Mouse (Mus musculus): ENCODE results near the gene Anapc2. TPM values are rescaled to one million over a fixed set of nuclear protein-coding genes. Genes with fewer than 3 reads are reported as not detected.

Anapc2 gene
- polyA plus RNA-seq (2014; fragmentation: Nextera tagmentation; extraction: Ambion mirVana) = 105 and 123 TPM in 2 replicates

DNA sequence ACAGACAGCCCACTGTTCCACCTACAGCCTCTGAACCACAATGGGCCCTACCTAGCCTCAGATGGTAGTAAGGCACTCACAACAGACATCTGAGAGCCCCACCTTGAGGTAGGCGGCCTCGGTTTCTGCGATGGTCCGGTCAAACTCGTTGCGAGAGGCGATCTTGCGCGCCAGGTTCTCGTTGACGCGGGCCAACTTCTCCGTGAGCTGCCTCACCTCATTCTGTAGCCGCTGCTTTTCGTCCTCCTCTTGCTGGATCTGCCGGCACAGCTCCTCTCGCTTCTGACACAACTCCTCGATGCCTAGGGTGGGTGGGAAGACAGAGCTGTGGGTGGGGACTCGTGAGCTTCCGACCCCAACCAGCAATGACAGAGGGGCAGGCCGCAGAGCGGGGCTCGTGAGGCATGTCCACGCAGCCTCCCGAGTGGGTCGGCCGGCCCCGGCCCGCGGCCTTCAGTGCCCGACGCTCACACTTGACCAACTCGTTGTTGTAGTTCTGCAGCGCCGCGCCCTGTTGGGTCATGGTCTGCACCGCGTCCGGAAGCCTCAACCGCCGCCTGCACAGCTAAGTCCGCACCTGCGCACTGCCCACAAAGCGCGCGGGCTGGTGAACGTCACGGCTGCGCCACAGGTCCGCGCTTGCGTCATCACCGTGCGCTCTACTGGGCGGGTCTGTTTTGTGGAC is at the start of gene Anapc2, which contains the start of gene Ssna1:
Gene Anapc2, plus strand, starts transcription at position 652 of the 685 bp plus-strand sequence.
Gene Ssna1, minus strand, starts transcription at position 612 of the 685 bp plus-strand sequence.
- ATAC-seq (peak; percentile 97), DNase-seq (ENCODE audit: low spot score) (peak; percentile 97)
- Histone ChIP-seq H3K4me2 (ENCODE audit: low read length) (peak within 1 kb of the TSS; percentile 97), H3K4me3 (ENCODE audit: low read depth, low read length) (peak within 1 kb of the TSS; percentile 88), H3K27me3 (replicated peaks; ENCODE audit: control insufficient read depth, insufficient read depth, low read length) (no peaks in the 10 kb centered on the region), H3K9me3 (replicated peaks; ENCODE audit: control insufficient read depth, low read length) (no peaks in the 10 kb centered on the region), H3K36me3 (ENCODE audit: control insufficient read depth, insufficient read depth, low read length) (peaks cover 66% of the 10 kb centered on the region), H3K4me1 (ENCODE audit: control insufficient read depth, insufficient read depth, low read length) (peaks cover 24% of the 10 kb centered on the region), H3K9ac (ENCODE audit: low read length) (peak within 1 kb of the TSS; percentile 84), H3K27ac (ENCODE audit: low read depth, low read length) (peak within 1 kb of the TSS; percentile 72; the same call in 1 of the 2 replicates)
- under 1% methylated on average over 53 of the region's 55 CpGs for whole genome bisulfite sequencing

DNA sequence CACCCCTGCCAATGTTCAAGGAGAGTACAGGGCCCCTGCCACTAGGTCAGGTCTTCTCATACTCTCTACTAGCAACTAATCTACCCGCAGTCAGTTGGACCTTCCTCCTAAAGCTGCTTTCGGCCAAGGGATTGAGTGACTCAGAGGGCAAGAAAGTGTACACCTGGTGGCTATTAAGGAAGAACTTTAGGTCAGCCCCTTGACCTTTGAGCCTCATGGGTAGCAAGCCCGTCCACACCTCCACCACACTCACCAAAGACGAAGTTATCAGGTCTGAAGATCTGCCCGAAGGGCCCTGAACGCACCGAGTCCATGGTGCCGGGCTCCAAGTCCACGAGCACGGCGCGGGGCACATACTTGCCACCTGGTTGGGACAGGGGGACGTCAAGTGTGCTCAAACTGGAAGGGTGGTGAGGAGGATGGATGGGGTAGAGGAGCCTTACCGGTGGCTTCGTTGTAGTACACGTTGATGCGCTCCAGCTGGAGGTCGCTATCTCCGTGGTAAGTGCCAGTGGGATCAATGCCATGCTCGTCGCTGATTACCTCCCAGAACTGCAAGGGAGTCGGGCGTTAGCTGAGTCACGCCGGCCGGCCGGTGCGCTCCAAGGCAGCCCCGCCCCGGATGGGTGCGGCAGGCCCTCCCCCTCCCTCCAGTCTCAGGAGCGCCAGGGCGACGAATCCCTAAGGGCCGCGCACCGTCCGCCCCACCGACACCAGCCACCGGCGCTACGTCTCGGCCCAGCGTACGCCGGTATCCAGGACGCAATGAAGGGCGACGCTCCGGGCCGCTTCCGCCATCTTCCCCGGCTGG is 48.4 kb upstream of the Anapc2 start:
- peak; percentile 33 for ATAC-seq
- Histone ChIP-seq H3K9me3 (replicated peaks; ENCODE audit: control insufficient read depth, low read length) (no peaks in the 10 kb centered on the region), H3K9ac (ENCODE audit: low read length) (peak overlapping the region; percentile 86), H3K27ac (ENCODE audit: low read depth, low read length) (peak overlapping the region; percentile 89), H3K36me3 (ENCODE audit: control insufficient read depth, insufficient read depth, low read length) (peaks cover 8% of the 10 kb centered on the region; the same call in 1 of the 2 replicates), H3K4me2 (ENCODE audit: low read length) (peak overlapping the region; percentile 92), H3K27me3 (replicated peaks; ENCODE audit: control insufficient read depth, insufficient read depth, low read length) (no peaks in the 10 kb centered on the region), H3K4me1 (ENCODE audit: control insufficient read depth, insufficient read depth, low read length) (peaks cover 12% of the 10 kb centered on the region), H3K4me3 (ENCODE audit: low read depth, low read length) (peak overlapping the region; percentile 89)
- peak; percentile 65 for DNase-seq (ENCODE audit: low spot score)
- WGBS = 4% methylated on average over 36 of the region's 53 CpGs

DNA sequence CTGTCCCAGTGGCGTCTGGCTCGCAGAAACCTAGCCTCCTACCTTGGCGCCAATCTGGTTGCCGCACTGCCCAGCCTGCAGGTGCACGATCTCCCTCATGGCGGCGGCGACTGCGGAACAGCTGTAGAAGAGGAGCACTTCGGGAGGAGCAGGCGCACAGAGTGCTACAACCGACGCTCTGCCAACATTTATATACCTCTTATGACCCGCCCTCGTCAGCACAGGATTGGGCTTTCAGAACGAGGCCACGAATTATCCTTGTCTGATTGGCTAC is 47.8 kb upstream of the Anapc2 start, which contains the start of gene Tubb4b:
Gene Tubb4b, minus strand, starts transcription at position 211 of the 274 bp plus-strand sequence.
- H3K9ac ChIP-seq (ENCODE audit: low read length) = peak within 1 kb of the TSS; percentile 86
- peak within 1 kb of the TSS; percentile 92 for H3K4me2 ChIP-seq (ENCODE audit: low read length)
- peaks cover 8% of the 10 kb centered on the region; the same call in 1 of the 2 replicates for H3K36me3 ChIP-seq (ENCODE audit: control insufficient read depth, insufficient read depth, low read length)
- H3K4me1 ChIP-seq (ENCODE audit: control insufficient read depth, insufficient read depth, low read length) = peaks cover 12% of the 10 kb centered on the region
- under 1% methylated on average over 17 of the region's 17 CpGs for WGBS
- no peak for ATAC-seq
- no peak for DNase-seq (ENCODE audit: low spot score)
- H3K27me3 ChIP-seq (replicated peaks; ENCODE audit: control insufficient read depth, insufficient read depth, low read length) = no peaks in the 10 kb centered on the region
- peak within 1 kb of the TSS; percentile 98 for H3K27ac ChIP-seq (ENCODE audit: low read depth, low read length)
- peak within 1 kb of the TSS; percentile 89 for H3K4me3 ChIP-seq (ENCODE audit: low read depth, low read length)
- H3K9me3 ChIP-seq (replicated peaks; ENCODE audit: control insufficient read depth, low read length) = no peaks in the 10 kb centered on the region

DNA sequence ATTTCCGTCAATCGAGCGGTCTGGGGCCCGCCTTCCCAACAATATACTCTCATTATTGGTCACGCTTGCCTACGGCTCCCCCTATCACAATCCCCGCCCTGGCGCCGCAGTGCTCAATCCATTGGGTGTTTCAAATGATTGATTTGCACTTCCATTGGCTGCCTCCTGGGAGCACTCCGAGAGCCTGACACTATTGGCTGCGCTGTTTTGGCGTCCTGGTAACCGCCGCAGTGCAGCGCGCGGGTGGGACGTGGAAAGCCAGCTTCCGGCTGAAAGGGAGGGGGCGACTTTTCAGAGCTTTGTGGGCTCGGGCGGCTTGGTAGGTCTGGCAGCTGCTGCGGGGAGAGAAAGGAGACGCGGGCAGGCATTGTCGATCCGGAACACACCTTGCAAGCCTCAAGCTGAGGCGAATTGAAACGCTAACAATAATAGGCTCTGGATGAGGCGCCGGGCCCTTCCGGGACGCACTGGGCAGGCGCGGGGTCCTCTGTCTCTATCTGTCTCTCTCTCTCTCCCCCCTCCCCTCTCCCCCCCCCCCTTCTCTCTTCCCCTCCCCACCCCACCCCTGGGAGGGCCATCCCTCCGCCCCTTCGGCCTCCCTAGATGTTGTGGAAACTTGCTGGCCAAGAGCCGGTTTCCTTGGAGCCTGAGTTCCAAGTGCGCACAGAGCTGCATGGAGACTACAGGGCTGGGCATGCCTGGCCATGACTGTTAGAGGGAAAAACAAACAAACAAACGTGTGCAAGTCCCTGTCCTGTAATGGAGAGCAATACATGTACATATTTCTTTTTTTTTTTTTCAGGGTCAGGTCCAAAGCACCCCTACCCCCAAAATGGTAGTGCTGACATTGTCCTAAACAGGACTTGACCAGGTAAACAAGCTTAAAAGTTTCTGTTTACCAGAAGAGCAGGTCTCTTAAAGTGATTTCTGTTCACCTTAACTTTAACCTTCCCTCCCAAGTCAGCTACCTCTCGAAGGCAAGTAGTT is 47.2 kb upstream of the Anapc2 start:
- Histone ChIP-seq H3K27me3 (replicated peaks; ENCODE audit: control insufficient read depth, insufficient read depth, low read length) (no peaks in the 10 kb centered on the region), H3K9ac (ENCODE audit: low read length) (peak overlapping the region; percentile 72), H3K4me1 (ENCODE audit: control insufficient read depth, insufficient read depth, low read length) (peaks cover 12% of the 10 kb centered on the region), H3K4me3 (ENCODE audit: low read depth, low read length) (peak overlapping the region; percentile 89), H3K27ac (ENCODE audit: low read depth, low read length) (peak overlapping the region; percentile 98), H3K4me2 (ENCODE audit: low read length) (peak overlapping the region; percentile 46), H3K9me3 (replicated peaks; ENCODE audit: control insufficient read depth, low read length) (no peaks in the 10 kb centered on the region), H3K36me3 (ENCODE audit: control insufficient read depth, insufficient read depth, low read length) (peaks cover 8% of the 10 kb centered on the region; the same call in 1 of the 2 replicates)
- 2% methylated on average over 40 of the region's 41 CpGs for WGBS
- DNase-seq (ENCODE audit: low spot score) (peak; percentile 100), ATAC-seq (peak; percentile 97)

DNA sequence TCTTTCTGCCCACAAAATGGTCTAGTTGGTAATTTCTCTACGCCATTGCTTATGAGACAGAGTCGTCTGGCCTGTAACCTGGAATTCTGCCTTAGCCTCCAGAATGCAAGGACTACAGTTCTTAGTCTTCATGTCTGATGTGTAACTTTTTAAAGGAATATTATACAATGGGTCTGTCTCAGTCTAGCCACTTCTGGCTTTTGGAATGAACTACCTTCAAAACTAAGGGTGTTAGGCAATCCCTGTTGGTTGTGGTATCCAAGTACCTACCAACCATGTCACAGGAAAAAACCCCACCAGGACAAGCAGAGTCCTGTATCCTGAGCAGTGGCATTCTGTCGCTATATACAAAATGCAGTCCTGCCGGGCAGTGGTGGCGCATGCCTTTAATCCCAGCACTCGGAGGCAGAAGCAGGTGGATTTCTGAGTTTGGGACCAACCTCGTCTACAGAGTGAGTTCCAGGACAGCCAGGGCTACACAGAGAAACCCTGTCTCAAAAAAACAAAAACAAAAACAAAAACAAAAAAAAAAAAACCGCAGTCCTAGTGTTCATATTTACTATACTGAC is 46.4 kb upstream of the Anapc2 start:
- no peak overlapping the region for H3K4me3 ChIP-seq (ENCODE audit: low read depth, low read length)
- H3K36me3 ChIP-seq (ENCODE audit: control insufficient read depth, insufficient read depth, low read length) = peaks cover 8% of the 10 kb centered on the region; the same call in 1 of the 2 replicates
- H3K4me2 ChIP-seq (ENCODE audit: low read length) = peak overlapping the region; percentile 46
- no peak overlapping the region for H3K9ac ChIP-seq (ENCODE audit: low read length)
- peaks cover 12% of the 10 kb centered on the region for H3K4me1 ChIP-seq (ENCODE audit: control insufficient read depth, insufficient read depth, low read length)
- ATAC-seq (no peak), DNase-seq (ENCODE audit: low spot score) (no peak)
- H3K9me3 ChIP-seq (replicated peaks; ENCODE audit: control insufficient read depth, low read length) = no peaks in the 10 kb centered on the region
- no peaks in the 10 kb centered on the region for H3K27me3 ChIP-seq (replicated peaks; ENCODE audit: control insufficient read depth, insufficient read depth, low read length)
- peak overlapping the region; percentile 98; the same call in 1 of the 2 replicates for H3K27ac ChIP-seq (ENCODE audit: low read depth, low read length)
- WGBS = 77% methylated on average over 8 of the region's 8 CpGs

DNA sequence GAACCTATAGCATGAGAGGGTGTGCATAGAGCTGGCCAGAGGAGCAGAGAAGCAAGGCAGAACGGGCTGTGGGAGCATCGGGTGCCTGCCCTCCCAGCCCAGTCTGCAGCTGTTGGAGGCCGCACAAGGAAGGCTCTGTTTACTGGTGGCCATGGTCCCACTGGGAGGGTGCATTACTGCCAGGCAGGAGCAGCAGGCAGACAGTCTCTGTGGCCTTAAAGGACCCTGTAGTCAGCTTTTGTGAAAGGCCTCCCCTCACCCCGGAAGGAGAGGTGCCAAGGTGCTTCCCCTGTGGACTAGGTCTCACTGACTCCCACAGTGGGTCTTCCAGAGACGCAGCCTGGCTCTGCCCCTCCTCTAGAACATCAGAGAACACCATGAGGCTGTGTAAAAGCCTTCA is 45.4 kb upstream of the Anapc2 start:
- DNase-seq (ENCODE audit: low spot score) (no peak), ATAC-seq (no peak)
- 90% methylated on average over 5 of the region's 5 CpGs for WGBS
- H3K36me3 ChIP-seq (ENCODE audit: control insufficient read depth, insufficient read depth, low read length) = peaks cover 2% of the 10 kb centered on the region; the same call in 1 of the 2 replicates
- H3K27ac ChIP-seq (ENCODE audit: low read depth, low read length) = no peak overlapping the region
- no peak overlapping the region for H3K4me3 ChIP-seq (ENCODE audit: low read depth, low read length)
- H3K9ac ChIP-seq (ENCODE audit: low read length) = no peak overlapping the region
- peaks cover 12% of the 10 kb centered on the region for H3K4me1 ChIP-seq (ENCODE audit: control insufficient read depth, insufficient read depth, low read length)
- no peaks in the 10 kb centered on the region for H3K9me3 ChIP-seq (replicated peaks; ENCODE audit: control insufficient read depth, low read length)
- no peak overlapping the region for H3K4me2 ChIP-seq (ENCODE audit: low read length)
- H3K27me3 ChIP-seq (replicated peaks; ENCODE audit: control insufficient read depth, insufficient read depth, low read length) = no peaks in the 10 kb centered on the region

DNA sequence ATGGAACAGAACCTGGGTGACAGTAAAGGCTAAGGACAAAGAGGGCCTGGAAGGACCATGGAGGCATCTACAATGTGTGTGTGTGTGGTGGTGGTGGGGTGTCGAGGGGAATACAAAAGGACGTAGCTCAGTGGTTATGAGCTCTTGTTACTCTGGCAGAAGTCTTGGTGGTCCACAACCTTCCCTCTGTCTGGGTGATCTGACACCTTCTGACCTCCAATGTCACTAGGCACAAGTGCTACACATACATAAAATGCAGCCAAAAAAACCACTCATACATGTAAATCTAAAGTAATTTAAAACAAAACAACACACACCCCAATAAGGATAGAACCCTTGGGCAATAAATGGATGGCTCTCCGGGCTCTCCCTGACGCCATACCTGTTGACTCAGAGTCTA is 44.9 kb upstream of the Anapc2 start:
- no peak for DNase-seq (ENCODE audit: low spot score)
- Histone ChIP-seq H3K36me3 (ENCODE audit: control insufficient read depth, insufficient read depth, low read length) (no peaks in the 10 kb centered on the region), H3K9ac (ENCODE audit: low read length) (no peak overlapping the region), H3K27ac (ENCODE audit: low read depth, low read length) (no peak overlapping the region), H3K4me3 (ENCODE audit: low read depth, low read length) (no peak overlapping the region), H3K9me3 (replicated peaks; ENCODE audit: control insufficient read depth, low read length) (no peaks in the 10 kb centered on the region), H3K4me1 (ENCODE audit: control insufficient read depth, insufficient read depth, low read length) (peaks cover 12% of the 10 kb centered on the region), H3K27me3 (replicated peaks; ENCODE audit: control insufficient read depth, insufficient read depth, low read length) (no peaks in the 10 kb centered on the region), H3K4me2 (ENCODE audit: low read length) (no peak overlapping the region)
- 85% methylated on average over 4 of the region's 4 CpGs for WGBS
- no peak for ATAC-seq

DNA sequence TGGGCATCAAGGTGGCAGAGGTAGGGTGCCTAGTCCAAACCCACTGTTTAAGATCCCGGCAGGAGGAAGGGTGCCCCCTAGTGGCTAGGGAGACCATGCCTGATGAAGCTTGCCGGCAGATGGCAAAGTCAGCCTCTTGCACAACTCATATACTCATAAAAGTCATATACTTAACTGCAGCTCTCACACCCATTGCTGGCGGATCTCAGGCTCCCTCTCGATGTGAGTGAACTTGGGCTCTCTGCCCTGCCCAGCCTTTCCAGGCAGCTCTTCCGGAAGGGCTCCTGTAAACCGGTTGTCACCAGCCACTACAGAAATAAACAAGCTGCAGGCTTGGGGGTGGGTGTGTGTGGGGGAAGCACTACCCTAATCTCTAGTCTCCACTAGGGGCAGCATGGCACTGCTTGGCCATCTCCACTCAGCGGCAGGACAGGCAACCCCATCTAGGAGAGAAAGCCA is 43.8 kb upstream of the Anapc2 start:
- Histone ChIP-seq H3K4me1 (ENCODE audit: control insufficient read depth, insufficient read depth, low read length) (peaks cover 8% of the 10 kb centered on the region), H3K4me3 (ENCODE audit: low read depth, low read length) (peak overlapping the region; percentile 15; the same call in 1 of the 2 replicates), H3K27me3 (replicated peaks; ENCODE audit: control insufficient read depth, insufficient read depth, low read length) (no peaks in the 10 kb centered on the region), H3K27ac (ENCODE audit: low read depth, low read length) (peak overlapping the region; percentile 58), H3K9ac (ENCODE audit: low read length) (0 out of 2 replicates have a peak overlapping the region, but pooled peaks have one; percentile 37), H3K9me3 (replicated peaks; ENCODE audit: control insufficient read depth, low read length) (no peaks in the 10 kb centered on the region), H3K36me3 (ENCODE audit: control insufficient read depth, insufficient read depth, low read length) (no peaks in the 10 kb centered on the region), H3K4me2 (ENCODE audit: low read length) (peak overlapping the region; percentile 41)
- 2% methylated on average over 7 of the region's 7 CpGs for WGBS
- ATAC-seq (no peak), DNase-seq (ENCODE audit: low spot score) (peak; percentile 91)
